Mouse (Mus musculus) testis, adult 2 months (tissue): Measurements from ENCODE around the gene Olfr1355. TPM values are rescaled to one million over a fixed set of nuclear protein-coding genes. Genes with fewer than 3 reads are reported as not detected.
"Not testable (repeated sequence)": the region's sequence is repeated elsewhere in the genome, so short reads cannot be mapped to it uniquely, and the experiment has no call there.

Experiments used
- H3K27ac ChIP-seq: fragments of 200-500 bp; 2 replicates; pipeline ENCODE4 v1.5.1; 2012; ENCODE audit warnings: low read depth, low read length; ENCODE audit not compliant: control insufficient read depth, insufficient read depth
- H3K27me3 ChIP-seq: fragments of 200-500 bp; 2 replicates; pipeline ENCODE4 v1.6.1; 2012; ENCODE audit warnings: mild to moderate bottlenecking, low read length, moderate library complexity; ENCODE audit not compliant: control insufficient read depth, insufficient read depth
- H3K36me3 ChIP-seq: fragments of 200-500 bp; 2 replicates; pipeline ENCODE4 v1.6.1; 2012; ENCODE audit warnings: mild to moderate bottlenecking, low read length; ENCODE audit not compliant: control insufficient read depth, insufficient read depth
- H3K4me1 ChIP-seq: fragments of 200-500 bp; 2 replicates; pipeline ENCODE4 v1.6.1; 2012; ENCODE audit warnings: low read length; ENCODE audit not compliant: control insufficient read depth, insufficient read depth
- H3K4me3 ChIP-seq: fragments of 200-500 bp; 2 replicates; pipeline ENCODE4 v1.5.1; 2012; ENCODE audit warnings: low read depth, mild to moderate bottlenecking, low read length, moderate library complexity, mixed read lengths; ENCODE audit not compliant: control insufficient read depth
- CTCF ChIP-seq: fragments of 200-500 bp; IDR thresholded peaks from 2 replicates; pipeline ENCODE4 v1.5.1; 2012; ENCODE audit warnings: low read depth, mild to moderate bottlenecking, inconsistent platforms, low read length, moderate library complexity; ENCODE audit not compliant: control insufficient read depth, insufficient read depth, insufficient replicate concordance
- POLR2A ChIP-seq: fragments of 200-500 bp; IDR thresholded peaks from 2 replicates; pipeline ENCODE4 v1.6.1; 2012; ENCODE audit warnings: low read depth, mild to moderate bottlenecking, inconsistent platforms, low read length, moderate library complexity; ENCODE audit not compliant: control insufficient read depth
- polyA plus RNA-seq: library from polyadenylated mRNA; depleted of rRNA; stranded (reverse); fragments of >200 nt; gene quantifications from 2 replicates; pipeline ENCODE4 v1.2.3, GENCODE M21; 2012; rRNA removed

Olfr1355 gene
- polyA plus RNA-seq, result not detected in 2 replicates

GRCm38 (mm10) chr10:78875240-78875639, at the start of gene Olfr1355:
Olfr1355 (plus strand) TSS chr10:78875540.
- no peaks in the 10 kb centered on the region for H3K27me3 ChIP-seq
- H3K27ac ChIP-seq, result no peak within 1 kb of the TSS
- no peak for TF ChIP-seq POLR2A
- TF ChIP-seq CTCF, result no peak
- no peaks in the 10 kb centered on the region for H3K4me1 ChIP-seq
- no peak within 1 kb of the TSS for H3K4me3 ChIP-seq
- no peaks in the 10 kb centered on the region for H3K36me3 ChIP-seq

DNA sequence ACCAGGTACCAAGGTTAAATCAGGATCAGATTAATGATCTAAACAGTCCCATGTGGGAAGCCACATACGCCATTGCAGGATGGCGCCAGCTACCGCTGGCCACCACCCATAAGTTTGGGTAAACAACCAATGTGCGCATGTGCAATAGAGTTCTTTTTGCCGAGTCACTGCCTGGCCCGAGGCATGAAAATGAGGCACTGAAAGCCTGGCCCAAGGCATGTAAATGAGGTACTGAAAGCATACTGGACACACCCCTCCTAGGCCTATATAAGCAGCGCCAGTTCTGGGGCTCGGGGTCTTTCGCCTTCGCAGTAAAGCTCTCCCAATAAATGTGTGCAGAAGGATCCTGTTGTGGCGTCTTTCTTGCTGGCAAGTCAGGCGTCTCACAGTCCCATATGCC, 34.9 kb upstream of the Olfr1355 start:
- not testable (repeated sequence) for H3K4me3 ChIP-seq, H3K27me3 ChIP-seq, H3K36me3 ChIP-seq, H3K27ac ChIP-seq, H3K4me1 ChIP-seq

DNA sequence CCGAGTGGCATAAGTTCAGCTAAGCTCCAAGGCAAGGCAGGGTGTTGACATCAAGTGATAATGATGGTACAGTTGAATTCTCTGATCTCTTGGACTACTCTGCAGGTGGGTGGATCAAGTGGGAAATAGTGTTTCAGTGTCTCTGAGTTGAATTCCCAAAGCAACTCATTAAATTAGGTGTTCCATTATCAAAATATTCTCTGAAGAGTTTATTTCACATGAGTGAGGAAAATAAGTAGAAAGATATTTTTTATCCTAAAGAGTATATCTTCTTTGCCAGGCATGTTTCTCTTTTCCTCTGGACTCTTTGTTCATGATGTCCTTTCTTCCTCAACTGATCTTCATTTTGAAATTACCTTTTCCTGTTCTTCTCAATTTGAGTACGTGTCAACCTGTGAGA, 23.3 kb upstream of the Olfr1355 start, which contains the start of gene Olfr1356:
Gene Olfr1356, minus strand, starts transcription at position 101 of the 400 bp plus-strand sequence.
- TF ChIP-seq POLR2A, result no peak
- TF ChIP-seq CTCF, result no peak
- Histone ChIP-seq H3K36me3 (no peaks in the 10 kb centered on the region), H3K4me1 (no peaks in the 10 kb centered on the region), H3K4me3 (no peak within 1 kb of the TSS), H3K27me3 (no peaks in the 10 kb centered on the region), H3K27ac (no peak within 1 kb of the TSS)

DNA sequence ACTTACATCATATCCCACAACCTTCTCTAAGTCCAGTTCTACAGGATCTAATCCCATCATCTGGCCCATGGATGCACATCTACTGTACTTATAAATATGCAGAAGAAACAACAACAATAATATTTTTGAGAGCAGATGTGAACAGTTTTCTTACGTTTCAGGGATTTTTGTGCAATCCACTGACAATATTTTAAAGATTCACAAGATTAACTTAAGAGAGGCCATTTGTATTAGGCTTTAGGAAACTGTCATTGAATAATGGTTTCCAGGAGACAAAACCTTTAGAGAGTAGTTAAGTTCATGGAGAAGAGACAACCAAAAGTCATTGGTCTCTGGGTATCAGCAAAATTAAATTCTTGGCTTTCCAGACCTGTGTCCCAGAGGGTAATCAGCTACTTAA, 37.5 kb downstream of the Olfr1355 start, which contains the start of gene Olfr1354:
Gene Olfr1354, plus strand, starts transcription at position 301 of the 400 bp plus-strand sequence.
- H3K27ac ChIP-seq, H3K36me3 ChIP-seq, H3K4me1 ChIP-seq, H3K27me3 ChIP-seq, H3K4me3 ChIP-seq: not testable (repeated sequence)

Other genes with a start within 250 kb of the Olfr1355 start
- not detected in 2 replicates for gene Casp14, start 157.2 kb upstream of the Olfr1355 start, polyA plus RNA-seq
- gene Ccdc105, start 122.5 kb upstream of the Olfr1355 start, polyA plus RNA-seq, result 93.9 and 119 TPM in 2 replicates
- 0.65 and 0.85 TPM in 2 replicates for gene Slc1a6, start 95.0 kb upstream of the Olfr1355 start, polyA plus RNA-seq
- gene Olfr1356, start 23.4 kb upstream of the Olfr1355 start, polyA plus RNA-seq, result not detected in 2 replicates
- not detected in 2 replicates for gene Olfr1354, start 37.6 kb downstream of the Olfr1355 start, polyA plus RNA-seq
- not detected in 2 replicates for gene Olfr8, start 75.1 kb downstream of the Olfr1355 start, polyA plus RNA-seq
- gene Olfr1353, start 87.8 kb downstream of the Olfr1355 start, polyA plus RNA-seq, result not detected in 2 replicates
- not detected in 2 replicates for gene Olfr1352, start 105.5 kb downstream of the Olfr1355 start, polyA plus RNA-seq
- not detected in 2 replicates for gene Olfr1351, start 136.9 kb downstream of the Olfr1355 start, polyA plus RNA-seq
- gene Olfr57, start 153.2 kb downstream of the Olfr1355 start, polyA plus RNA-seq, result 0.12 and 0.19 TPM in 2 replicates
- gene 2610008E11Rik, start 222.1 kb downstream of the Olfr1355 start, polyA plus RNA-seq, result 0.64 and 0.86 TPM in 2 replicates